Comparison of ENCODE assay signal across 28 mouse cellular contexts in the genomic region with DNA sequence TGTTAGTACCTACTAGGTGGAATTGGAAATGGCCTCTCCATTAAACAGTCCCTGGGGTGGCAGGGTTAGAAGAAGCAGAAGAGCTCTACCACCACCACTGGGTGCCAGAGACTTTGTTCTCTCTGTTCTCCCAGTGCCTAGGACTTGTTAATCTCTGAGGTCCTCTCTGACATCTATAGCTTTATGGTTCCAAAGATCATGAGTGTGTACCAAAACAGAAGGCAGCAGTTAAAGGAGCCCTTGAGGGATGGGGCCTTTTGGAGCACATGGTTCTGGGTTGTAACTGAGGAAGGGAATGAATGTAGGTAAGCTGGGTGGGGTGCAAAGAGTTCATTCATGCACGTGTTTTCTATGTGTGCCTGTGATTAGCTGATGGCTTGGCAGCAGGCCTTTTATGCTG. TPM values are rescaled to one million over a fixed set of nuclear protein-coding genes. Genes with fewer than 3 reads are reported as not detected.
DNase-seq lines count a peak whose midpoint lies in the region; ATAC-seq and TF ChIP-seq lines count a peak whose summit lies in the region.
"Had no signal": no experiment of that assay in that cellular context is flagged by ENCODE, and none has a peak within 500 bp of the region (broad histone marks: within the 10 kb centered on the region; RNA-seq: fewer than 3 reads in every experiment).

No protein-coding gene starts in this region.

- H3K36me3 ChIP-seq in intestine, embryonic 15.5 days, result no peaks in the 10 kb centered on the region
- no peaks in the 10 kb centered on the region for H3K36me3 ChIP-seq in intestine, embryonic 16.5 days (ENCODE audit: control insufficient read depth, insufficient read depth, low read length)
- H3K36me3 ChIP-seq: embryonic facial prominence, embryonic 13.5 days; embryonic facial prominence, embryonic 15.5 days; forebrain, embryonic 10.5 days; forebrain, embryonic 12.5 days had no signal

- H3K9me3 ChIP-seq in intestine, embryonic 15.5 days, result no peaks in the 10 kb centered on the region
- H3K9me3 ChIP-seq in intestine, embryonic 16.5 days (ENCODE audit: control insufficient read depth, low read length), result no peaks in the 10 kb centered on the region
- H3K9me3 ChIP-seq: embryonic facial prominence, embryonic 13.5 days; embryonic facial prominence, embryonic 15.5 days; forebrain, embryonic 10.5 days; forebrain, embryonic 12.5 days had no signal

- WGBS in intestine, embryonic 15.5 days, result 25% methylated on average over 1 of the region's 1 CpGs
- WGBS in intestine, embryonic 16.5 days, result 26% methylated on average over 1 of the region's 1 CpGs
- WGBS in large intestine, adult 2 months, result 19% methylated on average over 1 of the region's 1 CpGs

- ATAC-seq in intestine, embryonic 15.5 days, result peak; percentile 89
- ATAC-seq in intestine, embryonic 16.5 days, result peak; percentile 95
- ATAC-seq: forebrain, embryonic 14.5 days had no signal

- no peak for TF ChIP-seq CTCF in gastrocnemius, adult 2 months (IDR thresholded peaks at IDR 0.05)

- peak overlapping the region; percentile 42 for H3K27ac ChIP-seq in intestine, embryonic 15.5 days
- peak overlapping the region; percentile 84 for H3K27ac ChIP-seq in intestine, embryonic 16.5 days (ENCODE audit: low read length)
- H3K27ac ChIP-seq in gastrocnemius, adult 2 months, result no peak overlapping the region
- H3K27ac ChIP-seq: embryonic facial prominence, embryonic 13.5 days; embryonic facial prominence, embryonic 15.5 days; forebrain, embryonic 10.5 days; forebrain, embryonic 12.5 days had no signal

- H3K4me3 ChIP-seq in intestine, embryonic 15.5 days (replicated peaks), result no peak overlapping the region
- H3K4me3 ChIP-seq in intestine, embryonic 16.5 days (ENCODE audit: low read length), result no peak overlapping the region
- H3K4me3 ChIP-seq in gastrocnemius, adult 2 months, result no peak overlapping the region
- H3K4me3 ChIP-seq: embryonic facial prominence, embryonic 13.5 days; embryonic facial prominence, embryonic 15.5 days; erythroblast, embryonic 14.5 days; forebrain, embryonic 10.5 days; forebrain, embryonic 12.5 days had no signal

- intact Hi-C loops in heart, postnatal 36 days (cut with DNase I), result no loop called here
- intact Hi-C loops in gastrocnemius, adult 2 months (cut with DNase I), result no loop called here

- H3K4me2 ChIP-seq in intestine, embryonic 15.5 days (replicated peaks), result 0 out of 2 replicates have a peak overlapping the region, but pooled peaks have one; percentile 18
- H3K4me2 ChIP-seq in intestine, embryonic 16.5 days (ENCODE audit: low read depth, low read length), result no peak overlapping the region
- H3K4me2 ChIP-seq: embryonic facial prominence, embryonic 13.5 days; embryonic facial prominence, embryonic 15.5 days; forebrain, embryonic 12.5 days had no signal

- no peaks in the 10 kb centered on the region for H3K4me1 ChIP-seq in intestine, embryonic 15.5 days (replicated peaks)
- H3K4me1 ChIP-seq in intestine, embryonic 16.5 days (ENCODE audit: control insufficient read depth, insufficient read depth, low read length), result no peaks in the 10 kb centered on the region
- H3K4me1 ChIP-seq: embryonic facial prominence, embryonic 13.5 days; embryonic facial prominence, embryonic 15.5 days; forebrain, embryonic 10.5 days; forebrain, embryonic 12.5 days had no signal

- H3K9ac ChIP-seq in intestine, embryonic 15.5 days, result no peak overlapping the region
- H3K9ac ChIP-seq in intestine, embryonic 16.5 days (ENCODE audit: low read depth, low read length), result no peak overlapping the region
- H3K9ac ChIP-seq: embryonic facial prominence, embryonic 13.5 days; embryonic facial prominence, embryonic 15.5 days; forebrain, embryonic 12.5 days had no signal

- no peaks in the 10 kb centered on the region for H3K27me3 ChIP-seq in intestine, embryonic 15.5 days (replicated peaks)
- no peaks in the 10 kb centered on the region for H3K27me3 ChIP-seq in intestine, embryonic 16.5 days (replicated peaks; ENCODE audit: control insufficient read depth, insufficient read depth, low read length)
- H3K27me3 ChIP-seq: embryonic facial prominence, embryonic 13.5 days; embryonic facial prominence, embryonic 15.5 days; forebrain, embryonic 12.5 days had no signal

- peak; percentile 27 for DNase-seq in large intestine, adult 2 months (ENCODE audit: low read depth, low spot score)
- DNase-seq in right cerebral cortex, postnatal 25 days, result no peak
- DNase-seq in heart, postnatal 36 days, result no peak
- no peak for DNase-seq in gastrocnemius, adult 2 months
- DNase-seq: adrenal gland, adult 2 months; adrenal gland, postnatal 10 days; adrenal gland, postnatal 25 days; cerebellum, adult 11 months; cerebellum, adult 18-20 months; cerebellum, adult 8-10 months; cerebellum, adult 9-11 months; cerebellum, postnatal 14 days; cerebellum, postnatal 36 days; embryo, embryonic 11 days had no signal

RNA-seq across cellular contexts. Expression of a gene that starts 10.8 kb away (rescaled TPM):
- 0.23 TPM in 1 of 2 replicates, not detected in the other for polyA plus RNA-seq in intestine, embryonic 15.5 days (2015; fragmentation: Nextera tagmentation; extraction: Ambion mirVana)
- 0.21 and 0.28 TPM in 2 replicates for polyA plus RNA-seq in intestine, embryonic 16.5 days (2015; fragmentation: Nextera tagmentation; extraction: Ambion mirVana)
- 4.3 and 38.0 TPM in 2 replicates for polyA plus RNA-seq in large intestine, adult 2 months (2012; rRNA removed)
- not detected for total RNA-seq in heart, postnatal 36 days (2021)
- total RNA-seq in gastrocnemius, adult 2 months (2021), result not detected
- total RNA-seq: adrenal gland, adult 2 months; adrenal gland, postnatal 10 days; adrenal gland, postnatal 25 days; adrenal gland, postnatal 4 days; common myeloid progenitor, adult 5-6 weeks; MEL had no signal
- polyA plus RNA-seq: adrenal gland, adult 2 months; C2C12; embryonic facial prominence, embryonic 11.5 days; embryonic facial prominence, embryonic 13.5 days; embryonic facial prominence, embryonic 15.5 days; erythroblast, embryonic 14.5 days; forebrain, embryonic 10.5 days; forebrain, embryonic 12.5 days; forebrain, embryonic 14.5 days had no signal

RNA-seq across cellular contexts. Expression of a gene that starts 47.2 kb away (rescaled TPM):
- polyA plus RNA-seq in intestine, embryonic 15.5 days (2015; fragmentation: Nextera tagmentation; extraction: Ambion mirVana), result 0.36 and 0.52 TPM in 2 replicates
- polyA plus RNA-seq in intestine, embryonic 16.5 days (2015; fragmentation: Nextera tagmentation; extraction: Ambion mirVana), result 0.73 and 1.4 TPM in 2 replicates
- polyA plus RNA-seq in large intestine, adult 2 months (2012; rRNA removed), result 2.2 and 33.6 TPM in 2 replicates
- total RNA-seq in heart, postnatal 36 days (2021), result not detected
- total RNA-seq in gastrocnemius, adult 2 months (2021), result not detected
- total RNA-seq: adrenal gland, adult 2 months; adrenal gland, postnatal 10 days; adrenal gland, postnatal 25 days; adrenal gland, postnatal 4 days; common myeloid progenitor, adult 5-6 weeks; MEL had no signal
- polyA plus RNA-seq: adrenal gland, adult 2 months; brain, embryonic 14.5 days; C2C12; embryonic facial prominence, embryonic 11.5 days; embryonic facial prominence, embryonic 13.5 days; embryonic facial prominence, embryonic 15.5 days; erythroblast, embryonic 14.5 days; forebrain, embryonic 10.5 days; forebrain, embryonic 12.5 days; forebrain, embryonic 14.5 days had no signal
